ENCODE assay signal across 13 mouse cellular contexts in the genomic region with DNA sequence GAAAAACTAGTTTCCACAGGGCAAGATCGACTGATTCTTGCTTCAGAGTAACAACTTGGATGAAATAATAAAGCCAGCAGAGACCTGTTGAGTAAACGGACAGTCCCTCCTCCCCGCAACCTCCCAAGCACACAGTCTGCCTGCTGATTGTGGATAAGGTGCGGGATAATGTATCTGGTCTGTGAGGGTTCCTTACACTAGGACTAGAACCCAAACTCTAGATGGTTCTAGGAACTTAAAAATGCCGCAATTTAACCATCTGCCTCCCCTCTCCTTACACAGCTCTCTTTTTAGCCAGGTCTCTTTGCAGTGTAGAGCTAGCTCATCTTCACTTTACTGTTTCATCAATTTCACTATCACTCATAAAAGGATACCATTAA. TPM values are rescaled to one million over a fixed set of nuclear protein-coding genes. Genes with fewer than 3 reads are reported as not detected.
DNase-seq lines count a peak whose midpoint lies in the region; ATAC-seq and TF ChIP-seq lines count a peak whose summit lies in the region.
"Had no signal": no experiment of that assay in that cellular context is flagged by ENCODE, and none has a peak within 500 bp of the region (broad histone marks: within the 10 kb centered on the region; RNA-seq: fewer than 3 reads in every experiment).

No protein-coding gene starts in this region.

- no peak overlapping the region for H3K27ac ChIP-seq in embryonic facial prominence, embryonic 12.5 days
- peak overlapping the region; percentile 53; the same call in 1 of the 2 replicates for H3K27ac ChIP-seq in forebrain, embryonic 12.5 days
- peak overlapping the region; percentile 76 for H3K27ac ChIP-seq in hindbrain, embryonic 16.5 days (ENCODE audit: low read depth, low read length)
- H3K27ac ChIP-seq in midbrain, embryonic 14.5 days (replicated peaks; ENCODE audit: low read depth, low read length): peak overlapping the region; percentile 69; the same call in 1 of the 2 replicates
- H3K27ac ChIP-seq in thymus, adult 2 months (ENCODE audit: control insufficient read depth, insufficient read depth, low read length): no peak overlapping the region

- TF ChIP-seq POLR2A in thymus, adult 2 months (IDR thresholded peaks at IDR 0.05; ENCODE audit: control insufficient read depth, extremely low read depth, insufficient read depth, low read length, poor library complexity): no peak

- H3K27me3 ChIP-seq in embryonic facial prominence, embryonic 12.5 days: no peaks in the 10 kb centered on the region
- peaks cover 31% of the 10 kb centered on the region for H3K27me3 ChIP-seq in forebrain, embryonic 12.5 days
- H3K27me3 ChIP-seq in hindbrain, embryonic 16.5 days (replicated peaks; ENCODE audit: control insufficient read depth, insufficient read depth, low read length): no peaks in the 10 kb centered on the region
- no peaks in the 10 kb centered on the region; the same call in 1 of the 2 replicates for H3K27me3 ChIP-seq in midbrain, embryonic 14.5 days (ENCODE audit: control insufficient read depth, insufficient read depth, low read length)
- H3K27me3 ChIP-seq in thymus, adult 2 months (ENCODE audit: control insufficient read depth, insufficient read depth, low read length): no peaks in the 10 kb centered on the region

- no peaks in the 10 kb centered on the region; the same call in 1 of the 2 replicates for H3K4me1 ChIP-seq in embryonic facial prominence, embryonic 12.5 days
- peaks cover 17% of the 10 kb centered on the region for H3K4me1 ChIP-seq in forebrain, embryonic 12.5 days
- H3K4me1 ChIP-seq in hindbrain, embryonic 16.5 days (ENCODE audit: control insufficient read depth, insufficient read depth, low read depth, low read length): peaks cover 14% of the 10 kb centered on the region
- H3K4me1 ChIP-seq in midbrain, embryonic 14.5 days (ENCODE audit: control insufficient read depth, insufficient read depth, low read length): peaks cover 13% of the 10 kb centered on the region
- H3K4me1 ChIP-seq in thymus, adult 2 months (replicated peaks; ENCODE audit: control insufficient read depth, insufficient read depth, low read length): no peaks in the 10 kb centered on the region

- peak overlapping the region; percentile 5; the same call in 1 of the 2 replicates for H3K4me2 ChIP-seq in embryonic facial prominence, embryonic 12.5 days (replicated peaks)
- peak overlapping the region; percentile 40 for H3K4me2 ChIP-seq in forebrain, embryonic 12.5 days
- H3K4me2 ChIP-seq in hindbrain, embryonic 16.5 days (ENCODE audit: low read length): peak overlapping the region; percentile 57
- H3K4me2 ChIP-seq in midbrain, embryonic 14.5 days (ENCODE audit: low read length): peak overlapping the region; percentile 47

- H3K4me3 ChIP-seq in embryonic facial prominence, embryonic 12.5 days: no peak overlapping the region
- H3K4me3 ChIP-seq in forebrain, embryonic 12.5 days (replicated peaks): peak overlapping the region; percentile 0; the same call in 1 of the 2 replicates
- H3K4me3 ChIP-seq in hindbrain, embryonic 16.5 days (ENCODE audit: low read length): peak overlapping the region; percentile 17
- no peak overlapping the region; the same call in 1 of the 2 replicates for H3K4me3 ChIP-seq in midbrain, embryonic 14.5 days (replicated peaks; ENCODE audit: low read depth, low read length)
- H3K4me3 ChIP-seq in thymus, adult 2 months (ENCODE audit: control insufficient read depth, insufficient read depth, low read length): no peak overlapping the region

- no peak for ATAC-seq in embryonic facial prominence, embryonic 12.5 days (ENCODE audit: insufficient number of reproducible peaks, insufficient read depth, low FRiP score, low TSS enrichment)
- ATAC-seq in forebrain, embryonic 12.5 days (ENCODE audit: low FRiP score): peak; percentile 56; the same call in 1 of the 2 replicates
- peak; percentile 79 for ATAC-seq in hindbrain, embryonic 16.5 days
- ATAC-seq in midbrain, embryonic 14.5 days (ENCODE audit: low FRiP score, low TSS enrichment): peak; percentile 59
- ATAC-seq: lung, postnatal 0 days had no signal

- WGBS in embryonic facial prominence, embryonic 12.5 days: 44% methylated on average over 5 of the region's 5 CpGs
- WGBS in forebrain, embryonic 12.5 days: 14% methylated on average over 5 of the region's 5 CpGs
- WGBS in hindbrain, embryonic 16.5 days: 5% methylated on average over 5 of the region's 5 CpGs
- 7% methylated on average over 5 of the region's 5 CpGs for WGBS in midbrain, embryonic 14.5 days
- WGBS in thymus, adult 2 months: 86% methylated on average over 5 of the region's 5 CpGs

- TF ChIP-seq CTCF in thymus, adult 2 months (IDR thresholded peaks at IDR 0.05; ENCODE audit: borderline replicate concordance, control insufficient read depth, extremely low read depth, insufficient read depth, low read length, poor library complexity): no peak

- H3K9ac ChIP-seq in embryonic facial prominence, embryonic 12.5 days: no peak overlapping the region
- H3K9ac ChIP-seq in forebrain, embryonic 12.5 days: no peak overlapping the region
- no peak overlapping the region; the same call in 1 of the 2 replicates for H3K9ac ChIP-seq in hindbrain, embryonic 16.5 days (ENCODE audit: low read depth, low read length)
- no peak overlapping the region for H3K9ac ChIP-seq in midbrain, embryonic 14.5 days (replicated peaks; ENCODE audit: low read length)

- no peak for DNase-seq in midbrain, embryonic 14.5 days
- no peak for DNase-seq in layer of hippocampus, postnatal 25 days (ENCODE audit: extremely low spot score in 1 of 2, low spot score in 1 of 2)
- DNase-seq in thymus, adult 2 months: no peak
- DNase-seq in cerebellum, postnatal 25 days: no peak
- no peak for DNase-seq in adrenal gland, postnatal 4 days (ENCODE audit: low spot score in 2 of 2)
- DNase-seq: adrenal gland, postnatal 25 days; kidney, postnatal 4 days; spleen, adult 18-20 months had no signal

- no peaks in the 10 kb centered on the region for H3K36me3 ChIP-seq in embryonic facial prominence, embryonic 12.5 days
- no peaks in the 10 kb centered on the region for H3K36me3 ChIP-seq in forebrain, embryonic 12.5 days (replicated peaks)
- no peaks in the 10 kb centered on the region for H3K36me3 ChIP-seq in hindbrain, embryonic 16.5 days (ENCODE audit: control insufficient read depth, insufficient read depth, low read length)
- no peaks in the 10 kb centered on the region for H3K36me3 ChIP-seq in midbrain, embryonic 14.5 days (ENCODE audit: control insufficient read depth, insufficient read depth, low read length)
- no peaks in the 10 kb centered on the region for H3K36me3 ChIP-seq in thymus, adult 2 months (ENCODE audit: control insufficient read depth, insufficient read depth, low read length)

- H3K9me3 ChIP-seq in embryonic facial prominence, embryonic 12.5 days: no peaks in the 10 kb centered on the region
- peaks cover 4% of the 10 kb centered on the region; the same call in 1 of the 2 replicates for H3K9me3 ChIP-seq in forebrain, embryonic 12.5 days
- H3K9me3 ChIP-seq in hindbrain, embryonic 16.5 days (ENCODE audit: control insufficient read depth, low read length): no peaks in the 10 kb centered on the region
- H3K9me3 ChIP-seq in midbrain, embryonic 14.5 days (ENCODE audit: control insufficient read depth, low read length): no peaks in the 10 kb centered on the region

RNA-seq across cellular contexts. Expression of a gene that starts 18.8 kb away (rescaled TPM):
- polyA plus RNA-seq in embryonic facial prominence, embryonic 12.5 days (2016; fragmentation: Nextera tagmentation; extraction: Ambion mirVana): 0.19 and 0.36 TPM in 2 replicates
- polyA plus RNA-seq in forebrain, embryonic 12.5 days (2016; fragmentation: Nextera tagmentation; extraction: Ambion mirVana): 0.23 TPM in 1 of 2 replicates, not detected in the other
- polyA plus RNA-seq in hindbrain, embryonic 16.5 days (2015; fragmentation: Nextera tagmentation; extraction: Ambion mirVana): 0.54 and 0.78 TPM in 2 replicates
- 0.27 and 0.33 TPM in 2 replicates for polyA plus RNA-seq in midbrain, embryonic 14.5 days (2014; fragmentation: Nextera tagmentation; extraction: Ambion mirVana)
- total RNA-seq in layer of hippocampus, postnatal 25 days (2021): under 1 TPM in 1 of 2 experiments, not detected in 1; 0.10 TPM
- polyA plus RNA-seq in thymus, adult 2 months (2012; rRNA removed): 0.08 TPM in 1 of 2 replicates, not detected in the other
- 1 to 10 TPM; 1.5 to 2.0 TPM for total RNA-seq in adrenal gland, postnatal 4 days (2021)
- total RNA-seq: hematopoietic stem cell, adult 5-6 weeks had no signal

RNA-seq across cellular contexts. Expression of a gene that starts 33.8 kb away (rescaled TPM):
- 14.8 and 15.3 TPM in 2 replicates for polyA plus RNA-seq in embryonic facial prominence, embryonic 12.5 days (2016; fragmentation: Nextera tagmentation; extraction: Ambion mirVana)
- polyA plus RNA-seq in forebrain, embryonic 12.5 days (2016; fragmentation: Nextera tagmentation; extraction: Ambion mirVana): 11.0 and 15.9 TPM in 2 replicates
- 39.6 and 42.2 TPM in 2 replicates for polyA plus RNA-seq in hindbrain, embryonic 16.5 days (2015; fragmentation: Nextera tagmentation; extraction: Ambion mirVana)
- polyA plus RNA-seq in midbrain, embryonic 14.5 days (2014; fragmentation: Nextera tagmentation; extraction: Ambion mirVana): 15.7 and 29.0 TPM in 2 replicates
- total RNA-seq in layer of hippocampus, postnatal 25 days (2021): 10 to 100 TPM in 1 of 2 experiments, 1 to 10 TPM in 1; 9.9 to 15.0 TPM
- polyA plus RNA-seq in thymus, adult 2 months (2012; rRNA removed): 14.1 and 16.3 TPM in 2 replicates
- 100 to 1,000 TPM; 106 to 126 TPM for total RNA-seq in adrenal gland, postnatal 4 days (2021)

Comparison
In these comparisons a context has a peak if more than half of its experiments do, and no peak if none do; other contexts are left out.
1. H3K27ac ChIP-seq: peak in forebrain, embryonic 12.5 days (single experiment), hindbrain, embryonic 16.5 days (single experiment) and midbrain, embryonic 14.5 days (single experiment); none in embryonic facial prominence, embryonic 12.5 days (single experiment) and thymus, adult 2 months (single experiment).
2. H3K4me2 ChIP-seq: peak in every context shown above with its lines; median percentile 57 in hindbrain, embryonic 16.5 days; 47 in midbrain, embryonic 14.5 days; 40 in forebrain, embryonic 12.5 days; 5 in embryonic facial prominence, embryonic 12.5 days.
3. H3K4me3 ChIP-seq: peak in forebrain, embryonic 12.5 days (single experiment) and hindbrain, embryonic 16.5 days (single experiment); none in embryonic facial prominence, embryonic 12.5 days (single experiment), midbrain, embryonic 14.5 days (single experiment) and thymus, adult 2 months (single experiment).